Mouse (Mus musculus) olfactory bulb, adult 2 months (tissue): ENCODE results near the gene Naa15. TPM values are rescaled to one million over a fixed set of nuclear protein-coding genes. Genes with fewer than 3 reads are reported as not detected.
"Not testable (repeated sequence)": the region's sequence is repeated elsewhere in the genome, so short reads cannot be mapped to it uniquely, and the experiment has no call there.

Experiments
- H3K27ac ChIP-seq: fragments of 200-500 bp; 2 replicates; pipeline ENCODE4 v1.5.1; 2012; ENCODE audit warnings: low read depth, low read length; ENCODE audit not compliant: insufficient read depth
- H3K4me1 ChIP-seq: fragments of 200-500 bp; 2 replicates; pipeline ENCODE4 v1.6.1; 2012; ENCODE audit warnings: low read length; ENCODE audit not compliant: control insufficient read depth, insufficient read depth
- H3K4me3 ChIP-seq: fragments of 200-500 bp; 2 replicates; pipeline ENCODE4 v1.5.1; 2012; ENCODE audit warnings: mild to moderate bottlenecking, low read depth, low read length, moderate library complexity; ENCODE audit not compliant: insufficient read depth
- CTCF ChIP-seq: fragments of 200-500 bp; IDR thresholded peaks from 2 replicates; pipeline ENCODE4 v1.5.1; 2012; ENCODE audit warnings: low read depth, mild to moderate bottlenecking, low read length, moderate library complexity; ENCODE audit not compliant: insufficient read depth
- POLR2A ChIP-seq: fragments of 200-500 bp; IDR thresholded peaks from 2 replicates; pipeline ENCODE4 v1.6.1; 2012; ENCODE audit warnings: mild to moderate bottlenecking, low read depth, low read length, moderate library complexity; ENCODE audit not compliant: insufficient read depth
- WGBS: fragments of 180-500 bp; shearing (Covaris S2); methylation state at CpG from one replicate; pipeline ENCODE4 v1.1.7; 2018; 5-methylcytosine and 5-hydroxymethylcytosine counted together
- polyA plus RNA-seq: library from polyadenylated mRNA; stranded (reverse); fragments of >200 nt; gene quantifications from 2 replicates; pipeline ENCODE4 v1.2.4, GENCODE M21; 2012; ENCODE audit warnings: low replicate concordance; ENCODE audit not compliant: missing spikeins, insufficient read depth, insufficient read length

Naa15 gene
- polyA plus RNA-seq, 1 experiment = not detected

DNA sequence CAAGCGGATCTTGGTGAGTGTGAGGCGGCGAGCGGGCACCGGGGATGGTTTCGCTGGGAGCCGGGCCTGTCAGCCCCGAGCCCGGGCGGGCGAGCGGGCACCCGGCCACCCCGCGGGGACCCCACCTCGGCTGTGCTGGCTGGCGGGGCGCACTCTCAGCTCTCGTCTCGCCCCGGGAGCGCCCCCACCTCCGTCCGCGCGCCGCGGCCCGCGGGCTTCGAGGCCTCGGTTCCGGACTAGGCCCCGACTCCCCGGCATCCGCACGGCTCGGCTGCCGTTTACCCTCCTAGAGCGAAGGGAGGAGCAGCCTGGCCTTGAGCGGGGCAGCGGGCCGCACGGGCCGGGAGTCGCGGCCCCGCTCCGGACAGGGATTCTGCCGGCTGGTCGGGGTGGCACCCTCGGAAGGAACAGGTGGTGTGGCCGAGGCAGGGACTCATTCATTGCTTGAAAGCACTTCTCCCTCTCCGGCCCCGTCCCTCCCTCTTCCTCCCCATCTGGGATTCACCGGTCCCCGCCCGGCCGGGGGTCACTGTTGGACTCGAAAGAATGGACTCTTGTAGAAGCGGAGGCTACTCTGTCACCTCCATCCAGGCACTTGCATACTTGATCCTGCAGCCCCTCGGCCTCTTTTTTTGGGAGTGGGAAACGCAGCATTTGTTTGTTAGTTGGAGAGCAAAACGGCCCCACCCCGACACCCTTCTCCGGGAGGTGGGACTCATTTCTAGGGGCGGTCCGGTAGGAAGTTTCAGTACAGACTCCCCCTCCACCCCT lies 1.6 kb downstream of the Naa15 start:
- TF ChIP-seq CTCF (no peak), POLR2A (no peak)
- under 1% methylated on average over 68 of the region's 68 CpGs for WGBS
- Histone ChIP-seq H3K27ac (peak overlapping the region; percentile 60), H3K4me3 (peak overlapping the region; percentile 96), H3K4me1 (no peaks in the 10 kb centered on the region)

DNA sequence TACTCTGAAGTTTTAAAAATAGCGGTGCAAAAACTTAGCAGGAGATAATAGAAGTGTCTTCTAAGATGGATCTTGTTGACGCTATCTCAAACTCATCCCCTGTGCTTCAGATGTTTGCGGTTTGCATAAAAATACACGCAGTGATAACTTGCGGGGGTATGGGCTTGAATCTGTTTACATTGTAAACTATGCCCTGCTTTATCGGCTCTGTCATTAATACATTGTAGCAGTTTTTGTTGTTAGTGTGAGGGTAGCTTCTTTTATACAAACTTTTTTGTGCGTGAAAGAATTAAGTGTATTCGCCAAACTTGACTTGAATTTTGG lies 2.1 kb downstream of the Naa15 start:
- 4% methylated on average over 8 of the region's 8 CpGs for WGBS
- no peak for TF ChIP-seq CTCF
- TF ChIP-seq POLR2A = no peak
- H3K4me3 ChIP-seq = peak overlapping the region; percentile 96
- no peaks in the 10 kb centered on the region for H3K4me1 ChIP-seq
- no peak overlapping the region for H3K27ac ChIP-seq

DNA sequence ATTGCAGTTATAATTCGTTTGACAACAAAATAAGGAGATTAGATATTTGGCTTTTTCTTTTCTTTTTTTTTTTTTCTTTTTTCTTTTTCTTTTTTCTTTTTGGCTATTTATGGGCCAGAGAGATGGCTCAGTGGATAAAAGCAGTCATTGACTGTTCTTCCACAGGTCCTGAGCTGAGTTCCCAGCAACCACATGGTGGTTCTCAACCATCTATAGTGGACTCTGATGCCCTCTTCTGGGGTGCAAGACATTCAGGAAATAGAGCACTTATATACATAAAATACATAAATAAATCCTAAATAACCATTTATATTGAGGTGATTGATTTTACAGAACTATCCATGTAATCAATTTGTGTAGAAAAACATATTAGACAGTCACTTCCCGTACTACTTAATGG lies 2.5 kb downstream of the Naa15 start:
- TF ChIP-seq POLR2A (no peak), CTCF (no peak)
- H3K4me1 ChIP-seq = no peaks in the 10 kb centered on the region
- no peak overlapping the region for H3K4me3 ChIP-seq
- WGBS = 35% methylated on average over 2 of the region's 2 CpGs
- no peak overlapping the region for H3K27ac ChIP-seq

DNA sequence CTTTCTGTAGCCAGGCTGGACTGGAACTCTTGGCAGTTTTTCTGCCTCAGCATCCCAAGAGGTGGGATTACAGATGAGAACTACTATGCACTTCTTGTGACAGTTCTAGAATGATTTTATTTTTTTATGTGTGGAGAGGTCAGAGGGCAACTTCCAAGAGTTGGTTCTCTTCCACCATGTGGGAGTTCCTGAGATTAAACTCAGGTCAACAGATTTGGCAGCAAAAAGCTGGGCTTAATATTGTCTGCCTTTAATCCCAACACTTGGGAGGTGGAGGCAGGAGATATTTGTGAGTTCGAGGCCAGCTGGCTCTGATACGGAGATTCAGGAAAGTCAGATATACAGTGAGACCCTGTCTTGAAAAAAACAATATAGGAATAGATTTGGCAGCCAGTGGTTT lies 3.0 kb downstream of the Naa15 start:
- H3K27ac ChIP-seq = no peak overlapping the region
- H3K4me3 ChIP-seq = no peak overlapping the region
- no peaks in the 10 kb centered on the region for H3K4me1 ChIP-seq
- no peak for TF ChIP-seq CTCF
- 59% methylated on average over 2 of the region's 2 CpGs for WGBS

DNA sequence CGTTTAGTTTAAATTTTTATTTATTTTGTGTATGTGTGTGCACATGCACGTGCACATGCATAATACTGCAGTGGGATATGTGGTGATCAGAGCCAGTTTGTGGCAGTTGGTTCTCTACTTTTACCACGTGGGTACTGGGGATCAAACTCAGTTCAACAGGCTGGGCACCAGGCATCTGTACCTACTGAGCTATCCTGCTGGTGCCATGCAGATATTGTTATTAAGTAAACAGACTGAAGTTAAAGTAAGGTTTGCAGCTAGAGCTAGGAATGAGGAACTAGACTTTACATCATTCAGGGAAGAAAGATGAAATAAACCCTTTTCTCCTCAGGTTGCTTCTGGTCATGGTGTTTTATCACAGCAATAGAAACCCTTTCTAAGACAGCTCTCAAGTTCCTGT lies 7.0 kb downstream of the Naa15 start:
- TF ChIP-seq CTCF (no peak), POLR2A (no peak)
- no peaks in the 10 kb centered on the region for H3K4me1 ChIP-seq
- 74% methylated on average over 3 of the region's 3 CpGs for WGBS
- H3K27ac ChIP-seq = no peak overlapping the region
- no peak overlapping the region for H3K4me3 ChIP-seq

DNA sequence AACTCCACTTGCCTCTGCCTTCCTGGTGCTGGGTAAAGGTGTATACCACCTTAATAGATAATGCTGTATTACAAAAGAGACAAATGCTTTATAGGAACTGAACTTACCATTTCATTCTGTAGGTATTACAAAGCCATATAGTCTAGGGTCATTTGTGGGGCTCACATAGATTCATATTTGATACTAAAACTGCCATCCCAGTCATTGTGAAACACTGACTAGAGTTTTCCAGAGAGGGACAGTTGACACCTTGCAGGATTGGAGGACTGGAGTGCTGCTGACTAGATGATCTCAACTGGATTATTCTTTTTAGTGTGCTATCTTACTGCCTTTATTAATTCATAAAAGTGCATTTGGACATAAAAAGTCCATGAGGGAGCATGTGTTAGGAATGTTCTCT lies 10.4 kb downstream of the Naa15 start:
- H3K4me3 ChIP-seq = no peak overlapping the region
- H3K4me1 ChIP-seq = 0 out of 2 replicates have a peak, but pooled peaks cover 2% of the 10 kb centered on the region
- no peak for TF ChIP-seq POLR2A
- TF ChIP-seq CTCF = no peak
- H3K27ac ChIP-seq = no peak overlapping the region

DNA sequence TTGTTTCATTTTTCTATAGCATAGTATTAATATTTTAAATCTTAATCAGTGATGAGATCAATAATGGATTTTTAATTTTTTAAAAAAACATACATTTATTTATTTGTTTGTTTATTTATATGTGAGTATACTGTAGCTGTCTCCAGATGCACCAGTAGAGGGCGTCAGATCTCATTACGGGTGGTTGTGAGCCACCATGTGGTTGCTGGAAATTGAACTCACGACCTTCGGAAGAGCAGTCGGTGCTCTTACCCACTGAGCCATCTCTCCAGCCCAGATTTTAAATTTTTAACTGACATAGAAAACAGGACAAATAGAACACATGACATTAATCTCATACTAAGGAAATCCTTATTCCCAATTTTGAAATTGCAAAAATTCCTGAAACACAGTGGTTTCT lies 19.4 kb downstream of the Naa15 start:
- H3K4me3 ChIP-seq, H3K4me1 ChIP-seq, H3K27ac ChIP-seq: not testable (repeated sequence)
- WGBS = 85% methylated on average over 5 of the region's 5 CpGs

DNA sequence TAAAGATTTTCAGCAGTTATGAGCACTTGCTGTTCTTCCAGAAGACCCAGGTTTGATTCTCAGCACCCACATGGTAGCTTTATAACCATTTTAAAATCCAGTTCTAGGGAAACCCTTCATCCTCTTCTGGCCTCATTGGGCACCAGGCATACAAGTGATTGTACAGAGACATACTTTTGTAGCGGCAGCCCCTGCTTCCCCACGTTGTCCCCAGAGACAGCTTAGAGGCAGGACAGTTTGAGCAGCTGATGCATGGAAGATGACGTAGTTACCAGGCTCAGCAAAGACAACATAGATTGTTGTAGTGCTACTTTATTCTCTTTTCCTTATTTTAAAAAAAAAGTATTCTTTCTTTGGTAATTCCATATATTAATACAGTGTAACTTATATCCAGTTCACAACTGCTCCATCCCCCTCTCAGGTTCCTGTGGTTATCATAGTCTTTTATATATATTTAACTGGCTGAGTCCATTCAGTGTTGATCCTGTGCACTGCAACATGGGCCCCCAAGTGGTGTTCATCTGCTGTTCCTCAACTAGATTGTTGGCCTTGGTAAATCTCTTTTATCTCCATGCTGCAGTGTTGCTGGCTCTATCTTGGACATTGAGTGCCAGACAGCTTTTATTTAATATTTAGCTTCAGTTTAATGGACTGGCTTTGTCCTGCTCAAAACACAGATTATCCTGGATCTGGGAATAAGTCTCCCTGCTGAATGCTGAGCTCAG lies 20.1 kb downstream of the Naa15 start:
- TF ChIP-seq POLR2A (no peak), CTCF (no peak)
- WGBS = 91% methylated on average over 3 of the region's 3 CpGs
- H3K4me3 ChIP-seq = no peak overlapping the region

DNA sequence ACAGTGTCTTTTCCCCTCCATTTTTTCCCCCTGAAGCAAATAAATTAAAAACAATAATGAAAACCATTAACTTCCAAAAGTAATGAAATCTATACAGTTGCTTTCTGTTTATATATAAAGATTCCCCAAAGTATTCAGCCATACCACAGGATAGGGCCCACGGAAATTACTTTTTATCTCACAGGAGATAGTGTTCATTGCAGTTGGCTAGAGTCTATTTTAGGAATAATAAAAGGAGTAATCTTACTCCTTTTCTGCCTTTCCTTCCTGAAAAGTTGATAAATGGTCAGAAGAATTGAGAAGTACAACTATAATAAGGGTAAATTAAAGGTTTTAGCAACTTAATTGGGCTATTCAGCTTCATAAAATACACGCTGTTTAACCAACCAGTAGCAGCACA lies 53.6 kb downstream of the Naa15 start:
- Histone ChIP-seq H3K4me1 (no peaks in the 10 kb centered on the region), H3K27ac (no peak overlapping the region), H3K4me3 (no peak overlapping the region)
- WGBS = 56% methylated on average over 2 of the region's 2 CpGs
- TF ChIP-seq CTCF (no peak), POLR2A (no peak)

More for the DNA sequence above, 20.1 kb downstream of the Naa15 start:
- H3K27ac ChIP-seq = no peak overlapping the region
- no peaks in the 10 kb centered on the region for H3K4me1 ChIP-seq
